Mouse (Mus musculus) layer of hippocampus, adult 9-10 months (tissue): ENCODE measurements at regions not wholly inside any gene's neighbourhood (a gene's known extent, or its start where the extent isn't known, plus 50 kb on each side); places are given as distances from the start of the nearest gene placed in this dataset.

Experiments used
- DNase-seq: peaks from one replicate; pipeline ENCODE4 v3.0.0; 2022; ENCODE audit warnings: low spot score

DNA sequence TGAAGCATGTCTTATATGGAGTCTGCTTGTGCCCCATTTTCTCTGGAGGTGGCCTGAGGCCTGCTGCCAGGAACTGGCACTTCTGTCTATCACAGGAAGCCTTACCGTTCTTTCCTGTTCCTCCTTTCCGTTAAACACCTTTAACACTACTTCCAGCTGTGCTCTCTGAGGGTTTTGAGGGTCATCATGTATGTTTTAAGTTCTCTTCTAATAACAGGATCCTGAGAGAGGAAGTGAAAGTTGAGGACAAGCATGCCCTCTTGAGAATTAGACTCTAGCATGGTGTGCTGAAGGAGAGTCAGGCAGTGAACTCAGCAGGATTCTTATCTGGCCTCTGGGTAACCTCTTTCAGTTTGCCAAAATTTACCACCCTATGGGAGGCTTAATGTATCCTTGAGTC lies 418.0 kb upstream of the 9430069I07Rik start:
- DNase-seq, result no peak

- DNase-seq, result no peak
Observed at GRCm38 (mm10) chr15:34751746-34752145, 394.1 kb upstream of the 9430069I07Rik start.

- DNase-seq, result no peak
Observed at GRCm38 (mm10) chr15:34751021-34751420, 393.3 kb upstream of the 9430069I07Rik start.

DNA sequence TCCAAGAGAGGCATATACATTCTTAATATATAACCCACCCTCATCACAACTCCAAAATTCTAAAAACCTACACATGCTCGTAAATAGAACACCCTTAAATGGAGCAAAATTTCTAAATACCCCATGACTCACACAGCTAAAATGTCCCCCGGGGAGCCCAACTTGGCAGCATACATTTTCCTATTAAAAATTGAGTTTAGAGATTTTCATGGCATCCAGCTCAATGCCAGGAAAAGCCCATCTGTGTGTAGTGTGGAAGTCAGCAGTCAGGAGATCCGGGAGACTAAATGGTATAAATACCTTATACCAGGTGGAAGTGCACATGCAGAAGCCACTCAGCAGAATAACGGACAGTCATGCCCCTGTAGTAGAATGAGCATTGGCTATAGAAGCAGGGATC lies 389.4 kb upstream of the 9430069I07Rik start:
- DNase-seq, result peak; percentile 4

DNA sequence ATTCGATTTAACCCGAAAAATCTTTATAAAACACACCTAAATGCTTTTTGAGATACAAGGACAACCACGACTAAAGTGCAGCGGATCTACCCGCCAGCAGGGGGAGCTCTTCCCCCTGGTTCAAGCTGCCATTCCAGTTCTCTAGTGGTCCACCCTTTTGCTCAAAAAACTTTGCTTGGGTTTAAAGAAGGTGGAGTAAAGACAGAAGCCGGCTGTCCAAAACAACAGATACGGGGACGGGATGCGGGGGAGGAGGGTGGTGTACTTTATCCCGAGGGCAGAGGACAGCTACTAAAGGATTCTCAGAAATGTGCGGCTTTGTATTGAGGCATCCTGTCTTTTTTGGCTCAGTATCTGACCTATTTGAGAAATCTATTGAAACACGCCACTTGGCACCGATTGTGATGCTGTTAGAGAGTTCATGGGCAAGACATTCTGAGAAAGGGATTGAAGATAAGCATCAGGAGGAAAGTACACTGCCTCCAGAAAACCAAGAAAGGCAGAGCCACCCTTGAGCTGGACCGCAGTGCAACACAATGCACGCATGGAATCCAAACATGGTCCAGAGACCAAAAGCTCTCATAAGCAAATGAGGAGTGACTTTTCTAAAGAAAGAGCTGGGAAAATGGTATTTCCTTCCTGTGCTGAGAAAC lies 385.6 kb upstream of the 9430069I07Rik start:
- DNase-seq, result peak; percentile 42

GRCm38 (mm10) chr15:34741488-34741887 lies 383.8 kb upstream of the 9430069I07Rik start:
- DNase-seq, result no peak
